Comparison of ENCODE assay signal across 9 mouse cellular contexts in genomic region chr6:140443374-140443773, GRCm38 (mm10). TPM values are rescaled to one million over a fixed set of nuclear protein-coding genes. Genes with fewer than 3 reads are reported as not detected.
DNase-seq lines count a peak whose midpoint lies in the region; ATAC-seq lines count a peak whose summit lies in the region.
"Had no signal": no experiment of that assay in that cellular context is flagged by ENCODE, and none has a peak within 500 bp of the region (broad histone marks: within the 10 kb centered on the region; RNA-seq: fewer than 3 reads in every experiment).

No protein-coding gene starts in this region.

- H3K4me3 ChIP-seq in hindbrain, embryonic 13.5 days, result no peak overlapping the region
- H3K4me3 ChIP-seq in liver, embryonic 11.5 days (ENCODE audit: low read depth, low read length), result no peak overlapping the region
- no peak overlapping the region for H3K4me3 ChIP-seq in neural tube, embryonic 15.5 days (replicated peaks)

- H3K9ac ChIP-seq in hindbrain, embryonic 13.5 days, result no peak overlapping the region
- no peak overlapping the region for H3K9ac ChIP-seq in liver, embryonic 11.5 days (ENCODE audit: low read depth, low read length)
- no peak overlapping the region for H3K9ac ChIP-seq in neural tube, embryonic 15.5 days (replicated peaks)

- peaks cover 32% of the 10 kb centered on the region for H3K4me1 ChIP-seq in hindbrain, embryonic 13.5 days (replicated peaks)
- H3K4me1 ChIP-seq in liver, embryonic 11.5 days (replicated peaks; ENCODE audit: control insufficient read depth, insufficient read depth, low read length), result no peaks in the 10 kb centered on the region
- peaks cover 17% of the 10 kb centered on the region for H3K4me1 ChIP-seq in neural tube, embryonic 15.5 days

- DNase-seq in frontal cortex, postnatal 14 days (ENCODE audit: low spot score in 2 of 2), result no peak
- peak; percentile 90 for DNase-seq in 3T3-L1 (ENCODE audit: low read depth, low spot score)
- DNase-seq in adrenal gland, adult 18-20 months (ENCODE audit: low spot score in 2 of 2), result peak; percentile 58 to 59
- DNase-seq in embryo, embryonic 10.5 days (ENCODE audit: low spot score), result peak; percentile 82
- DNase-seq in liver, embryonic 11.5 days (ENCODE audit: low spot score), result no peak

- 0 out of 2 replicates have a peak, but pooled peaks have one; percentile 35 for ATAC-seq in frontal cortex, adult (ENCODE audit: low TSS enrichment)
- 0 out of 2 replicates have a peak, but pooled peaks have one; percentile 26 for ATAC-seq in hindbrain, embryonic 13.5 days (ENCODE audit: low FRiP score)
- ATAC-seq in liver, embryonic 11.5 days (replicated peaks; ENCODE audit: low FRiP score), result 0 out of 2 replicates have a peak, but pooled peaks have one; percentile 22
- ATAC-seq in neural tube, embryonic 15.5 days (ENCODE audit: low FRiP score), result 0 out of 2 replicates have a peak, but pooled peaks have one; percentile 29

- peaks cover 6% of the 10 kb centered on the region for H3K36me3 ChIP-seq in hindbrain, embryonic 13.5 days
- no peaks in the 10 kb centered on the region; the same call in 1 of the 2 replicates for H3K36me3 ChIP-seq in liver, embryonic 11.5 days (ENCODE audit: control insufficient read depth, insufficient read depth, low read length)
- no peaks in the 10 kb centered on the region for H3K36me3 ChIP-seq in neural tube, embryonic 15.5 days
- H3K36me3 ChIP-seq: G1E had no signal

- no peaks in the 10 kb centered on the region for H3K9me3 ChIP-seq in hindbrain, embryonic 13.5 days
- H3K9me3 ChIP-seq in liver, embryonic 11.5 days (ENCODE audit: control insufficient read depth, low read length), result no peaks in the 10 kb centered on the region
- no peaks in the 10 kb centered on the region for H3K9me3 ChIP-seq in neural tube, embryonic 15.5 days (replicated peaks)

- whole genome bisulfite sequencing in hindbrain, embryonic 13.5 days, result 94% methylated on average over 5 of the region's 5 CpGs
- WGBS in liver, embryonic 11.5 days, result 87% methylated on average over 5 of the region's 5 CpGs
- WGBS in neural tube, embryonic 15.5 days, result 87% methylated on average over 5 of the region's 5 CpGs

- H3K4me2 ChIP-seq in hindbrain, embryonic 13.5 days, result no peak overlapping the region
- no peak overlapping the region for H3K4me2 ChIP-seq in liver, embryonic 11.5 days
- no peak overlapping the region for H3K4me2 ChIP-seq in neural tube, embryonic 15.5 days

- H3K27me3 ChIP-seq in hindbrain, embryonic 13.5 days, result no peaks in the 10 kb centered on the region
- H3K27me3 ChIP-seq in liver, embryonic 11.5 days (replicated peaks; ENCODE audit: control insufficient read depth, insufficient read depth, low read length), result no peaks in the 10 kb centered on the region
- no peaks in the 10 kb centered on the region for H3K27me3 ChIP-seq in neural tube, embryonic 15.5 days (replicated peaks)

- no peak overlapping the region for H3K27ac ChIP-seq in hindbrain, embryonic 13.5 days
- no peak overlapping the region for H3K27ac ChIP-seq in liver, embryonic 11.5 days (ENCODE audit: low read depth, low read length)
- H3K27ac ChIP-seq in neural tube, embryonic 15.5 days (replicated peaks), result no peak overlapping the region

RNA-seq across cellular contexts. Expression of gene Plekha5, which starts 19.5 kb away (rescaled TPM):
- total RNA-seq in adrenal gland, adult 18-20 months (2021), result 10 to 100 TPM; 17.5 to 28.1 TPM
- 39.9 and 40.7 TPM in 2 replicates for polyA plus RNA-seq in hindbrain, embryonic 13.5 days (2015; fragmentation: Nextera tagmentation; extraction: Ambion mirVana)
- polyA plus RNA-seq in liver, embryonic 11.5 days (2014; fragmentation: Nextera tagmentation; extraction: Ambion mirVana), result 28.6 and 30.7 TPM in 2 replicates
- 33.9 and 40.9 TPM in 2 replicates for polyA plus RNA-seq in neural tube, embryonic 15.5 days (2015; fragmentation: Nextera tagmentation; extraction: Ambion mirVana)
- polyA plus RNA-seq: G1E had no signal

Comparison
In these comparisons a context has a peak if more than half of its experiments do, and no peak if none do; other contexts are left out.
1. DNase-seq: peak in 3T3-L1 (single experiment), adrenal gland, adult 18-20 months (2 of 2) and embryo, embryonic 10.5 days (single experiment); none in frontal cortex, postnatal 14 days (0 of 2) and liver, embryonic 11.5 days (single experiment).
2. Peak in every context shown above with its lines, with median percentiles within 50 percentile points of each other: ATAC-seq.